Mouse (Mus musculus) frontal cortex, postnatal 36 days (tissue): ENCODE results near the gene Socs5.
"Not testable (repeated sequence)": the region's sequence is repeated elsewhere in the genome, so short reads cannot be mapped to it uniquely, and the experiment has no call there.

Experiments used
- DNase-seq, 2 experiments: peaks; one replicate each; pipeline ENCODE4 v3.0.0; 2022; ENCODE audit warnings: low spot score in 2 of 2

Socs5 gene

GRCm38 (mm10) chr17:87107623-87108221, at the start of gene Socs5:
Socs5 (plus strand) TSS chr17:87107679.
- DNase-seq: peak; percentile 51 to 60

- DNase-seq: no peak
These were observed 44.8 kb upstream of the Socs5 start for GRCm38 (mm10) chr17:87062639-87063038.

- DNase-seq: no peak
These were observed 44.0 kb upstream of the Socs5 start for GRCm38 (mm10) chr17:87063461-87063860.

GRCm38 (mm10) chr17:87063969-87064368, 43.5 kb upstream of the Socs5 start:
- DNase-seq: no peak

GRCm38 (mm10) chr17:87068997-87069396, 38.5 kb upstream of the Socs5 start:
- no peak for DNase-seq

GRCm38 (mm10) chr17:87072183-87072582, 35.3 kb upstream of the Socs5 start:
- not testable (repeated sequence) for DNase-seq

GRCm38 (mm10) chr17:87072766-87073440, 34.6 kb upstream of the Socs5 start:
- no peak for DNase-seq

GRCm38 (mm10) chr17:87073470-87073869, 34.0 kb upstream of the Socs5 start:
- DNase-seq: no peak

GRCm38 (mm10) chr17:87078217-87078616, 29.3 kb upstream of the Socs5 start:
- DNase-seq: not testable (repeated sequence)

- DNase-seq: no peak
These were observed 26.8 kb upstream of the Socs5 start for GRCm38 (mm10) chr17:87080724-87081123.

- DNase-seq: no peak
These were observed 24.9 kb upstream of the Socs5 start for GRCm38 (mm10) chr17:87082547-87082946.

- no peak for DNase-seq
These were observed 23.8 kb upstream of the Socs5 start for GRCm38 (mm10) chr17:87083671-87084070.

- DNase-seq: no peak
These were observed 21.8 kb upstream of the Socs5 start for GRCm38 (mm10) chr17:87085726-87086125.

GRCm38 (mm10) chr17:87089296-87089695, 18.2 kb upstream of the Socs5 start:
- no peak for DNase-seq

GRCm38 (mm10) chr17:87093061-87093460, 14.4 kb upstream of the Socs5 start:
- no peak for DNase-seq

- DNase-seq: no peak
These were observed 10.5 kb upstream of the Socs5 start for GRCm38 (mm10) chr17:87096951-87097350.

GRCm38 (mm10) chr17:87097576-87097975, 9.9 kb upstream of the Socs5 start:
- DNase-seq: no peak

- DNase-seq: no peak
These were observed 6.5 kb upstream of the Socs5 start for GRCm38 (mm10) chr17:87100947-87101346.

- DNase-seq: no peak
These were observed 4.8 kb upstream of the Socs5 start for GRCm38 (mm10) chr17:87102636-87103035.

- DNase-seq: no peak
These were observed 4.4 kb upstream of the Socs5 start for GRCm38 (mm10) chr17:87103060-87103459.

- no peak for DNase-seq
These were observed 3.2 kb upstream of the Socs5 start for GRCm38 (mm10) chr17:87104276-87104675.

- no peak for DNase-seq
These were observed 1.5 kb upstream of the Socs5 start for GRCm38 (mm10) chr17:87105941-87106340.

- peak; percentile 97 for DNase-seq
These were observed 572 bp upstream of the Socs5 start for GRCm38 (mm10) chr17:87106691-87107523.
